Mouse (Mus musculus) Patski (cell line): ENCODE measurements around the gene Tnfsf12. TPM values are rescaled to one million over a fixed set of nuclear protein-coding genes. Genes with fewer than 3 reads are reported as not detected.

Source experiments
- ATAC-seq: fragments of 100-300 bp; one replicate; pipeline ENCODE4 v1.8.0; 2021
- CTCF ChIA-PET: fragments of 350-600 bp; sonication (Branson Sonifier 250); formaldehyde crosslinking; loops from one replicate; lab custom pipeline; 2022; ENCODE audit warnings: inconsistent platforms; lab: Charles Lee
- POLR2A ChIA-PET: fragments of 350-600 bp; sonication (Branson Sonifier 250); formaldehyde crosslinking; loops from one replicate; lab custom pipeline; 2022; ENCODE audit warnings: antibody characterized with exemption, inconsistent platforms; lab: Charles Lee
- DNase-seq: peaks from one replicate; pipeline ENCODE4 v3.0.0-alpha.2; 2011; ENCODE audit warnings: low read depth, low spot score
- H3K27me3 ChIP-seq: fragments of 371-371 bp; one replicate; pipeline ENCODE4 v1.5.1; 2021
- CTCF ChIP-seq: fragments of 100-300 bp; IDR thresholded peaks from one replicate; pipeline ENCODE4 v1.5.1; 2021
- in situ Hi-C: fragments of 300-500 bp; cut with MboI; formaldehyde crosslinking; loops from 3 replicates; pipeline ENCODE4 v1.11.1; 2018; ENCODE audit warnings: low pct_unique_long_range_greater_than_20kb, mixed read lengths
- polyA plus RNA-seq: library from polyadenylated mRNA; unstranded; gene quantifications from one replicate; pipeline ENCODE4 v1.2.3, GENCODE M21; 2021

The Tnfsf12 gene
- polyA plus RNA-seq, 1 experiment from 2014 or later, result 26.6 TPM

- CTCF ChIA-PET, result interaction anchor here (0.7 to 3.1 kb wide), 5 partner anchors 12 to 110 kb away, joined by 3 to 20 read pairs (median 4); partner anchors contain the start of gene Fxr2
- no peak for ATAC-seq
- in situ Hi-C loops, result loop anchor here (5.0 kb wide), 1 partner anchor 90 kb away; no protein-coding TSS in a partner anchor
- POLR2A ChIA-PET, result interaction anchor here (1.2 kb wide), 1 partner anchor 28 kb away, joined by 3 read pairs; no protein-coding TSS in a partner anchor
- H3K27me3 ChIP-seq, result no peaks in the 10 kb centered on the region
- no peak for DNase-seq
- TF ChIP-seq CTCF, result peak; percentile 88
Measured at GRCm38 (mm10) chr11:69656617-69657461, 38.8 kb downstream of the Tnfsf12 start.

GRCm38 (mm10) chr11:69656065-69656455 is 39.6 kb downstream of the Tnfsf12 start:
- in situ Hi-C loops, result loop anchor here (5.0 kb wide), 1 partner anchor 89 kb away; no protein-coding TSS in a partner anchor
- H3K27me3 ChIP-seq, result no peaks in the 10 kb centered on the region
- POLR2A ChIA-PET, result interaction anchor here (1.2 kb wide), 1 partner anchor 28 kb away, joined by 3 read pairs; no protein-coding TSS in a partner anchor
- ATAC-seq (no peak), DNase-seq (no peak)
- CTCF ChIA-PET, result interaction anchor here (1.4 to 3.1 kb wide), 3 partner anchors 13 to 109 kb away, joined by 4 to 20 read pairs (median 6); partner anchors contain the start of gene Fxr2
- no peak for TF ChIP-seq CTCF

GRCm38 (mm10) chr11:69655264-69656064 is 40.2 kb downstream of the Tnfsf12 start, which contains the start of gene Sox15:
Sox15 (plus strand) TSS chr11:69655314.
- POLR2A ChIA-PET, result no interaction called here
- in situ Hi-C loops, result loop anchor here (5.0 kb wide), 1 partner anchor 88 kb away; no protein-coding TSS in a partner anchor
- ATAC-seq (peak; percentile 14), DNase-seq (no peak)
- CTCF ChIA-PET, result interaction anchor here (1.4 to 3.1 kb wide), 3 partner anchors 13 to 108 kb away, joined by 4 to 20 read pairs (median 6); partner anchors contain the start of gene Fxr2
- H3K27me3 ChIP-seq, result no peaks in the 10 kb centered on the region
- TF ChIP-seq CTCF, result peak; percentile 94

- DNase-seq (no peak), ATAC-seq (no peak)
- ChIA-PET CTCF (interaction anchor here (3.1 kb wide), 1 partner anchor 21 kb away, joined by 20 read pairs; the partner anchor contains the start of gene Fxr2), POLR2A (interaction anchor here (1.4 kb wide), 1 partner anchor 14 kb away, joined by 4 read pairs; no protein-coding TSS in a partner anchor)
- no peak for TF ChIP-seq CTCF
- H3K27me3 ChIP-seq, result no peaks in the 10 kb centered on the region
- in situ Hi-C loops, result loop anchor here (5.0 kb wide), 1 partner anchor 87 kb away; no protein-coding TSS in a partner anchor
Measured at GRCm38 (mm10) chr11:69654760-69655159, 40.9 kb downstream of the Tnfsf12 start.

GRCm38 (mm10) chr11:69653399-69653798 is 42.2 kb downstream of the Tnfsf12 start:
- no peak for TF ChIP-seq CTCF
- no peaks in the 10 kb centered on the region for H3K27me3 ChIP-seq
- CTCF ChIA-PET, result interaction anchor here (1.0 to 1.1 kb wide), 2 partner anchors 10 to 56 kb away, joined by 3 to 5 read pairs; no protein-coding TSS in a partner anchor
- ATAC-seq, result no peak
- DNase-seq, result no peak
- in situ Hi-C loops, result no loop called here
- POLR2A ChIA-PET, result interaction anchor here (1.4 to 1.8 kb wide), 2 partner anchors 13 to 20 kb away, joined by 4 read pairs; no protein-coding TSS in a partner anchor

- CTCF ChIA-PET, result no interaction called here
- ATAC-seq, result no peak
- in situ Hi-C loops, result no loop called here
- no peak for DNase-seq
- POLR2A ChIA-PET, result no interaction called here
- no peak for TF ChIP-seq CTCF
- H3K27me3 ChIP-seq, result no peaks in the 10 kb centered on the region
Measured at GRCm38 (mm10) chr11:69645860-69646259, 49.8 kb downstream of the Tnfsf12 start.

Other genes starting within 250 kb of the Tnfsf12 start
- gene Dnah2, start 146.7 kb downstream of the Tnfsf12 start, polyA plus RNA-seq, result 1.4 TPM
- 0.27 TPM for gene Efnb3, start 135.6 kb downstream of the Tnfsf12 start, polyA plus RNA-seq
- gene Wrap53, start 115.6 kb downstream of the Tnfsf12 start, polyA plus RNA-seq, result 11.4 TPM
- gene Trp53, start 115.5 kb downstream of the Tnfsf12 start, polyA plus RNA-seq, result 92.8 TPM
- gene Atp1b2, start 89.9 kb downstream of the Tnfsf12 start, polyA plus RNA-seq, result 0.80 TPM
- not detected for gene Shbg, start 77.9 kb downstream of the Tnfsf12 start, polyA plus RNA-seq
- gene Sat2, start 73.8 kb downstream of the Tnfsf12 start, polyA plus RNA-seq, result 5.2 TPM
- 82.4 TPM for gene Fxr2, start 62.9 kb downstream of the Tnfsf12 start, polyA plus RNA-seq
- 0.15 TPM for gene Sox15, start 40.5 kb downstream of the Tnfsf12 start, polyA plus RNA-seq
- gene Mpdu1, start 33.2 kb downstream of the Tnfsf12 start, polyA plus RNA-seq, result 84.1 TPM
- gene Cd68, start 29.7 kb downstream of the Tnfsf12 start, polyA plus RNA-seq, result 4.4 TPM
- 592 TPM for gene Eif4a1, start 23.4 kb downstream of the Tnfsf12 start, polyA plus RNA-seq
- 116 TPM for gene Senp3, start 13.8 kb downstream of the Tnfsf12 start, polyA plus RNA-seq
- gene Tnfsf13, start 10.1 kb downstream of the Tnfsf12 start, polyA plus RNA-seq, result 5.0 TPM
- gene Tnfsfm13, start 249 bp upstream of the Tnfsf12 start, polyA plus RNA-seq, result 7.2 TPM
- gene Polr2a, start 62.8 kb upstream of the Tnfsf12 start, polyA plus RNA-seq, result 96.2 TPM
- gene Slc35g3, start 66.1 kb upstream of the Tnfsf12 start, polyA plus RNA-seq, result 0.32 TPM
- gene Zbtb4, start 70.1 kb upstream of the Tnfsf12 start, polyA plus RNA-seq, result 36.9 TPM
- 27.7 TPM for gene Chrnb1, start 100.1 kb upstream of the Tnfsf12 start, polyA plus RNA-seq
- 0.03 TPM for gene Fgf11, start 106.0 kb upstream of the Tnfsf12 start, polyA plus RNA-seq
- 1.1 TPM for gene Tmem102, start 109.8 kb upstream of the Tnfsf12 start, polyA plus RNA-seq
- gene Gm39566, start 119.4 kb upstream of the Tnfsf12 start, polyA plus RNA-seq, result not detected
- gene Spem2, start 122.6 kb upstream of the Tnfsf12 start, polyA plus RNA-seq, result not detected
- gene Spem1, start 126.3 kb upstream of the Tnfsf12 start, polyA plus RNA-seq, result 0.09 TPM
- 35.0 TPM for gene Nlgn2, start 141.9 kb upstream of the Tnfsf12 start, polyA plus RNA-seq
- gene Tmem256, start 142.7 kb upstream of the Tnfsf12 start, polyA plus RNA-seq, result 158 TPM
- gene Plscr3, start 150.5 kb upstream of the Tnfsf12 start, polyA plus RNA-seq, result 82.9 TPM
- not detected for gene Tnk1, start 162.9 kb upstream of the Tnfsf12 start, polyA plus RNA-seq
- gene Tmem95, start 182.2 kb upstream of the Tnfsf12 start, polyA plus RNA-seq, result 0.12 TPM
- 8.4 TPM for gene Kctd11, start 185.6 kb upstream of the Tnfsf12 start, polyA plus RNA-seq
- 0.40 TPM for gene Acap1, start 199.7 kb upstream of the Tnfsf12 start, polyA plus RNA-seq
- 3.6 TPM for gene 2810408A11Rik, start 205.1 kb upstream of the Tnfsf12 start, polyA plus RNA-seq
- gene Neurl4, start 205.2 kb upstream of the Tnfsf12 start, polyA plus RNA-seq, result 53.3 TPM
- gene Gps2, start 218.0 kb upstream of the Tnfsf12 start, polyA plus RNA-seq, result 55.6 TPM
- 768 TPM for gene Eif5a, start 226.1 kb upstream of the Tnfsf12 start, polyA plus RNA-seq
- 2.4 TPM for gene Ybx2, start 239.9 kb upstream of the Tnfsf12 start, polyA plus RNA-seq